Mouse (Mus musculus): ENCODE results near the gene Slamf6. TPM values are rescaled to one million over a fixed set of nuclear protein-coding genes. Genes with fewer than 3 reads are reported as not detected.

The Slamf6 gene
- total RNA-seq, 2 experiments from 2014 or later: 0.42 to 0.84 TPM

GRCm38 (mm10) chr1:171992901-171993530, 75.7 kb downstream of the Slamf6 start:
- no peak for DNase-seq

DNA sequence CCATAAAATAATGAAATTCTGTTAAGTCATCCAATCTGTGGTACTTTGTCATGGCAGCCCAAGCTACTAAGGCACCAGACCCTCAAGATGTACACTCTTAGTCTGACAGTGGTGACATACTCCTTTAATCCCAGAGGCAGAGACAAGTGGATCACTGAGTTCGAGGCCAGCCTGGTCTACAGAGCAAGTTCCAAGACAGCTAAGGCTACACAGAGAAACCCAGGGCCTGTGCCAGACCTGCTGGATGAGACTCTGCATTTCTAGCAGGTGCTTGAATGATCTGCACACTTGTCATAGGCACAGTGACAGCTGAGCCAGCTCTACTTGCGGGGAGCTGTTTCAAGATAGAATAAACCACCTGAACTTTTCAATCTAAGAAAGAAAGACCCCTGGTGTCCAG, 77.2 kb downstream of the Slamf6 start:
- DNase-seq: no peak
- intact Hi-C loops (cut with DNase I): no loop called here

More at GRCm38 (mm10) chr1:171992901-171993530, 75.7 kb downstream of the Slamf6 start:
- intact Hi-C loops (cut with DNase I): no loop called here

GRCm38 (mm10) chr1:171994918-171995715, 77.8 kb downstream of the Slamf6 start:
- no peak for DNase-seq

DNA sequence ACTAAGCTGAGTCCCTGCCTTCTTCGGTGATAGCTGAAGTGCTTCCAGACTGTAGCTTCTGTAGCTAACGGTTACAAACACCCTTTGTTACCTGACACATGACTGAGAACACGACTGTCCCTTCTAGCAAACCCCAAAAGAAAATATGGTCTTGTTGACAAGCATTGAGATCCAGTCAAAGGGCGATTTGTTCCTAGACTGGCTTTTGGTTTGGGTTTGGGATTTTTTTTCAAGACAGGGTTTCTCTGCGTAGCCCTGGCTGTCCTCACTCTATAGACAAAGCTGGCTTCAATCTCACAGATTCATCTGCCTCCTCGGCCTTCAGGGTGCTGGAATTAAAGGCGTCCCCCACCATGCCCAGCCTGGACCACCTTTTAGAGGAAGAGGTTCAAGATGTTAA, 79.4 kb downstream of the Slamf6 start:
- DNase-seq: no peak

More at GRCm38 (mm10) chr1:171994918-171995715, 77.8 kb downstream of the Slamf6 start:
- intact Hi-C loops (cut with DNase I): no loop called here

DNA sequence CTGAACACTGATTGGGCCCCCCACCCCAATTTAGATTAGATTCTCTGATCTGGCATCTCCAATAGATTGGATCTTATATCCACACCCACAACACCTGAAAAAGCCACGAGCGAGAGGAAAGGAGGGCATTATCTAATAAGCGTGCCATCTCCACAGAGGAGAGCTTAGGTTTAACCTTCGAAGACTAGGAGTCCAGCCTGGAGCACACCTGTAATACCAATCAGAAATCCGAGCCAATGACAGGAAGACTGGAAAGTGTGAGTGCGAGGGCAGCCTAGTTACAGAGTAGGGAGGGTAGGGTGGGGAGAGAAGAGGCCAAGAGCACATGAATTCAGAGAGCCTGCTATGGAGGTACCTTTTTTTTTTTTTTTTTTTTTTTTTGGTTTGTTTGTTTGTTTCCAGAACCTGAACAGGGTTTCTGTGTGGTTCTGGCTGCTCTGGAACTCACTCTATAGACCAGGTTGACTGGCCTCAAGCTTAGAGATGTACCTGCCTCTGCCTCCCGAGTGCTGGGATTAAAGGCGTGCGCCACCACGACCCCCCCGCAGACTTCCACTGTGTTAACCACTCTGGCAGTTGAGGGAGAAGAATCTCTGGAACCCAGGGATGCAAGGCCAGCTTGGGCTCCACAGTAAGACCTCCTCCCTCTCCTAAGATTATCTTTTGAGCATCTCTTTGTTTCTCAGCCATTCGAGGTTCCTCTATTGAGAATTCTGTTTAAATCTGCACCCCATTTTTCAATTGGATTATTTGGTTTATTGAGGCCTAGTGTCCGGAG, 81.7 kb downstream of the Slamf6 start:
- no peak for DNase-seq
- intact Hi-C loops (cut with DNase I): no loop called here

More for the DNA sequence above, 79.4 kb downstream of the Slamf6 start:
- intact Hi-C loops (cut with DNase I): no loop called here

GRCm38 (mm10) chr1:172000641-172001040, 83.3 kb downstream of the Slamf6 start:
- peak; percentile 58 to 75 for DNase-seq
- intact Hi-C loops (cut with DNase I): loop anchor here (2.0 kb wide), 1 partner anchor 184 kb away; no protein-coding TSS in a partner anchor

- intact Hi-C loops (cut with DNase I): loop anchor here (2.0 kb wide), 1 partner anchor 185 kb away; no protein-coding TSS in a partner anchor
- no peak for DNase-seq
Observed at GRCm38 (mm10) chr1:172001665-172002064, 84.3 kb downstream of the Slamf6 start.

Other genes starting within 250 kb of the Slamf6 start
- 1 to 10 TPM; 1.8 to 2.3 TPM for gene Cd48, start 235.5 kb upstream of the Slamf6 start, total RNA-seq (2021)
- gene Slamf1, start 150.4 kb upstream of the Slamf6 start, total RNA-seq (2021): under 1 TPM; 0.32 to 0.38 TPM
- 1 to 10 TPM; 1.8 to 2.5 TPM for gene Cd84, start 77.8 kb upstream of the Slamf6 start, total RNA-seq (2021)
- under 1 TPM; 0.10 to 0.17 TPM for gene Gm10521, start 21.9 kb upstream of the Slamf6 start, total RNA-seq (2021)
- gene Vangl2, start 110.9 kb downstream of the Slamf6 start, total RNA-seq (2021): 1 to 10 TPM; 7.5 to 7.6 TPM
- not detected for gene Nhlh1, start 140.1 kb downstream of the Slamf6 start, total RNA-seq (2021)
- 100 to 1,000 TPM; 136 to 150 TPM for gene Copa, start 165.0 kb downstream of the Slamf6 start, total RNA-seq (2021)
- 10 to 100 TPM; 68.0 to 68.9 TPM for gene Ncstn, start 165.3 kb downstream of the Slamf6 start, total RNA-seq (2021)
- 100 to 1,000 TPM; 145 to 153 TPM for gene Pex19, start 209.2 kb downstream of the Slamf6 start, total RNA-seq (2021)
- 100 to 1,000 TPM; 119 to 130 TPM for gene Dcaf8, start 230.6 kb downstream of the Slamf6 start, total RNA-seq (2021)